Mouse (Mus musculus): Measurements from ENCODE around the gene Unc5b. TPM values are rescaled to one million over a fixed set of nuclear protein-coding genes. Genes with fewer than 3 reads are reported as not detected.

Unc5b gene
- polyA plus RNA-seq, 1 experiment = 1.1 TPM

GRCm38 (mm10) chr10:60768614-60769013 is 62.8 kb downstream of the Unc5b start:
- no peak overlapping the region for H3K4me3 ChIP-seq (replicated peaks; ENCODE audit: control insufficient read depth, low read depth, low read length)
- no peak overlapping the region for H3K27ac ChIP-seq (ENCODE audit: control insufficient read depth, insufficient read depth, low read depth, low read length, poor library complexity)
- no peaks in the 10 kb centered on the region for H3K4me1 ChIP-seq (ENCODE audit: control insufficient read depth, insufficient read depth, low read length)
- TF ChIP-seq CTCF (IDR thresholded peaks at IDR 0.05; ENCODE audit: control insufficient read depth, insufficient read depth, low read length) = no peak
- TF ChIP-seq POLR2A (IDR thresholded peaks at IDR 0.05; ENCODE audit: borderline replicate concordance, control insufficient read depth, low read depth, low read length) = no peak
- WGBS = 82% methylated on average over 7 of the region's 7 CpGs

- Histone ChIP-seq H3K4me1 (ENCODE audit: control insufficient read depth, insufficient read depth, low read length) (no peaks in the 10 kb centered on the region), H3K27ac (ENCODE audit: control insufficient read depth, insufficient read depth, low read depth, low read length, poor library complexity) (no peak overlapping the region), H3K4me3 (replicated peaks; ENCODE audit: control insufficient read depth, low read depth, low read length) (no peak overlapping the region)
- TF ChIP-seq POLR2A (IDR thresholded peaks at IDR 0.05; ENCODE audit: borderline replicate concordance, control insufficient read depth, low read depth, low read length) (no peak), CTCF (IDR thresholded peaks at IDR 0.05; ENCODE audit: control insufficient read depth, insufficient read depth, low read length) (no peak)
- 83% methylated on average over 7 of the region's 7 CpGs for WGBS
Observed at GRCm38 (mm10) chr10:60767400-60767799, 64.0 kb downstream of the Unc5b start.

GRCm38 (mm10) chr10:60762126-60762525 is 69.3 kb downstream of the Unc5b start:
- H3K4me3 ChIP-seq (replicated peaks; ENCODE audit: control insufficient read depth, low read depth, low read length) = no peak overlapping the region
- TF ChIP-seq CTCF (IDR thresholded peaks at IDR 0.05; ENCODE audit: control insufficient read depth, insufficient read depth, low read length) = no peak
- no peak for TF ChIP-seq POLR2A (IDR thresholded peaks at IDR 0.05; ENCODE audit: borderline replicate concordance, control insufficient read depth, low read depth, low read length)
- WGBS = 79% methylated on average over 1 of the region's 1 CpGs
- H3K27ac ChIP-seq (ENCODE audit: control insufficient read depth, insufficient read depth, low read depth, low read length, poor library complexity) = no peak overlapping the region
- H3K4me1 ChIP-seq (ENCODE audit: control insufficient read depth, insufficient read depth, low read length) = no peaks in the 10 kb centered on the region

GRCm38 (mm10) chr10:60760377-60760776 is 71.0 kb downstream of the Unc5b start:
- TF ChIP-seq CTCF (IDR thresholded peaks at IDR 0.05; ENCODE audit: control insufficient read depth, insufficient read depth, low read length) (peak; percentile 85), POLR2A (IDR thresholded peaks at IDR 0.05; ENCODE audit: borderline replicate concordance, control insufficient read depth, low read depth, low read length) (no peak)
- 8% methylated on average over 14 of the region's 14 CpGs for WGBS
- Histone ChIP-seq H3K4me3 (replicated peaks; ENCODE audit: control insufficient read depth, low read depth, low read length) (no peak overlapping the region), H3K27ac (ENCODE audit: control insufficient read depth, insufficient read depth, low read depth, low read length, poor library complexity) (no peak overlapping the region), H3K4me1 (ENCODE audit: control insufficient read depth, insufficient read depth, low read length) (no peaks in the 10 kb centered on the region)

- WGBS = 6% methylated on average over 7 of the region's 7 CpGs
- peak; percentile 75 for TF ChIP-seq CTCF (IDR thresholded peaks at IDR 0.05; ENCODE audit: control insufficient read depth, insufficient read depth, low read length)
- TF ChIP-seq POLR2A (IDR thresholded peaks at IDR 0.05; ENCODE audit: borderline replicate concordance, control insufficient read depth, low read depth, low read length) = no peak
- H3K4me3 ChIP-seq (replicated peaks; ENCODE audit: control insufficient read depth, low read depth, low read length) = no peak overlapping the region
- no peak overlapping the region for H3K27ac ChIP-seq (ENCODE audit: control insufficient read depth, insufficient read depth, low read depth, low read length, poor library complexity)
- H3K4me1 ChIP-seq (ENCODE audit: control insufficient read depth, insufficient read depth, low read length) = no peaks in the 10 kb centered on the region
Observed at GRCm38 (mm10) chr10:60756992-60757391, 74.4 kb downstream of the Unc5b start.

GRCm38 (mm10) chr10:60756146-60756545 is 75.2 kb downstream of the Unc5b start:
- Histone ChIP-seq H3K4me3 (replicated peaks; ENCODE audit: control insufficient read depth, low read depth, low read length) (no peak overlapping the region), H3K4me1 (ENCODE audit: control insufficient read depth, insufficient read depth, low read length) (no peaks in the 10 kb centered on the region), H3K27ac (ENCODE audit: control insufficient read depth, insufficient read depth, low read depth, low read length, poor library complexity) (no peak overlapping the region)
- TF ChIP-seq CTCF (IDR thresholded peaks at IDR 0.05; ENCODE audit: control insufficient read depth, insufficient read depth, low read length) (no peak), POLR2A (IDR thresholded peaks at IDR 0.05; ENCODE audit: borderline replicate concordance, control insufficient read depth, low read depth, low read length) (no peak)

- no peak overlapping the region for H3K27ac ChIP-seq (ENCODE audit: control insufficient read depth, insufficient read depth, low read depth, low read length, poor library complexity)
- WGBS = 84% methylated on average over 8 of the region's 8 CpGs
- H3K4me3 ChIP-seq (replicated peaks; ENCODE audit: control insufficient read depth, low read depth, low read length) = no peak overlapping the region
- H3K4me1 ChIP-seq (ENCODE audit: control insufficient read depth, insufficient read depth, low read length) = no peaks in the 10 kb centered on the region
- TF ChIP-seq POLR2A (IDR thresholded peaks at IDR 0.05; ENCODE audit: borderline replicate concordance, control insufficient read depth, low read depth, low read length) (no peak), CTCF (IDR thresholded peaks at IDR 0.05; ENCODE audit: control insufficient read depth, insufficient read depth, low read length) (no peak)
Observed at GRCm38 (mm10) chr10:60753941-60754340, 77.4 kb downstream of the Unc5b start.

- 70% methylated on average over 9 of the region's 9 CpGs for WGBS
- no peak for TF ChIP-seq CTCF (IDR thresholded peaks at IDR 0.05; ENCODE audit: control insufficient read depth, insufficient read depth, low read length)
- TF ChIP-seq POLR2A (IDR thresholded peaks at IDR 0.05; ENCODE audit: borderline replicate concordance, control insufficient read depth, low read depth, low read length) = no peak
- H3K27ac ChIP-seq (ENCODE audit: control insufficient read depth, insufficient read depth, low read depth, low read length, poor library complexity) = no peak overlapping the region
- H3K4me3 ChIP-seq (replicated peaks; ENCODE audit: control insufficient read depth, low read depth, low read length) = no peak overlapping the region
- no peaks in the 10 kb centered on the region for H3K4me1 ChIP-seq (ENCODE audit: control insufficient read depth, insufficient read depth, low read length)
Observed at GRCm38 (mm10) chr10:60753261-60753660, 78.1 kb downstream of the Unc5b start.
